Mouse (Mus musculus): ENCODE data around the gene D10Jhu81e. TPM values are rescaled to one million over a fixed set of nuclear protein-coding genes. Genes with fewer than 3 reads are reported as not detected.
"Not testable (repeated sequence)": the region's sequence is repeated elsewhere in the genome, so short reads cannot be mapped to it uniquely, and the experiment has no call there.

The D10Jhu81e gene
- 34.7 and 34.8 TPM in 2 replicates for polyA plus RNA-seq (2015; fragmentation: Nextera tagmentation; extraction: Ambion mirVana)

- no peaks in the 10 kb centered on the region for H3K27me3 ChIP-seq
- H3K27ac ChIP-seq, result peak within 1 kb of the TSS; percentile 44; the same call in 1 of the 2 replicates
- peaks cover 15% of the 10 kb centered on the region for H3K4me1 ChIP-seq
- 2% methylated on average over 50 of the region's 50 CpGs for WGBS
- peaks cover 76% of the 10 kb centered on the region for H3K36me3 ChIP-seq
- H3K4me3 ChIP-seq, result peak within 1 kb of the TSS; percentile 91
- ATAC-seq (ENCODE audit: low FRiP score, low read depth), result peak; percentile 96
- no peaks in the 10 kb centered on the region for H3K9me3 ChIP-seq
- peak within 1 kb of the TSS; percentile 92 for H3K9ac ChIP-seq
- peak within 1 kb of the TSS; percentile 92 for H3K4me2 ChIP-seq (replicated peaks)
These were observed at the start of gene D10Jhu81e for GRCm38 (mm10) chr10:78169281-78170042. TSS of gene D10Jhu81e (minus strand) at chr10:78169782.

- H3K27me3 ChIP-seq, result no peaks in the 10 kb centered on the region
- no peak overlapping the region for H3K4me3 ChIP-seq
- no peak overlapping the region for H3K9ac ChIP-seq
- H3K9me3 ChIP-seq, result no peaks in the 10 kb centered on the region
- ATAC-seq (ENCODE audit: low FRiP score, low read depth), result no peak
- H3K4me2 ChIP-seq (replicated peaks), result no peak overlapping the region
- H3K36me3 ChIP-seq, result peaks cover 95% of the 10 kb centered on the region
- no peaks in the 10 kb centered on the region for H3K4me1 ChIP-seq
- H3K27ac ChIP-seq, result no peak overlapping the region
- WGBS, result 81% methylated on average over 6 of the region's 6 CpGs
These were observed 49.0 kb upstream of the D10Jhu81e start for GRCm38 (mm10) chr10:78218576-78218975.

DNA sequence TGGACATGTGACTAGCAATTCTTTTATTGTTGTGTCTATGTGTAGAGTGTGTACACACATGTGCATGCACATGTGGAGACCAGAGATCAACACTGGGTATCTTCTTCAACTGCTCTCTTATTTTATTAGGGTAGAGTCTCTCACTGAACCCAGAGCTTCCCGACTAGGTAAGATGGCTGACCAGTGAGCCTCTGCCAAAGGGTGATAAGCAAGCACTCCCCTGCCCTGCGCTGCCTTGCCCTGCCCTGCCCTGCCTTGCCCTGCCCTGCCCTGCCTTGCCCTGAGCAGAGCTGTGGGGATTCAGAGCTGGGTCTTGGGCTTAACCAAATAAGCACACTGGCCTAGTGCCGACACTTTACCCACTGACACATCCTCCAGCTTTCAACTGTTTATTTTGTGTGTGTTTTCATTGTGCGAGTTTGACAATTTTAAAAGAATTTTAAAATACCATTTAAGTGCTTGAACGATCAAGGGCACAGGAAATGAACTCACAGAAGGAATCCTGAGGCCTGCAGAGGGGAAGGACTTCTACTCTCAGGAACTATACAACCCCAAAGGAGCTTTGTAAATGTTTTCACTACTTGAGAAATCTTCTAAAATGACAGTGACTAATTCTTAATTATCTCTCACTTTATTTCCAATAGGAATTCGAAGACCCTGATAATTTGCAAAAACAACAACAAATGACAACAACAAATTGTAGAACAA, 46.9 kb upstream of the D10Jhu81e start:
- H3K4me3 ChIP-seq, result no peak overlapping the region
- WGBS, result 87% methylated on average over 6 of the region's 6 CpGs
- peaks cover 97% of the 10 kb centered on the region for H3K36me3 ChIP-seq
- H3K27me3 ChIP-seq, result no peaks in the 10 kb centered on the region
- H3K27ac ChIP-seq, result no peak overlapping the region
- no peaks in the 10 kb centered on the region for H3K4me1 ChIP-seq
- H3K9ac ChIP-seq, result no peak overlapping the region
- ATAC-seq (ENCODE audit: low FRiP score, low read depth), result no peak
- no peaks in the 10 kb centered on the region for H3K9me3 ChIP-seq
- no peak overlapping the region for H3K4me2 ChIP-seq (replicated peaks)

- Histone ChIP-seq H3K4me3 (no peak overlapping the region), H3K4me2 (replicated peaks) (no peak overlapping the region), H3K9me3 (no peaks in the 10 kb centered on the region), H3K36me3 (peaks cover 98% of the 10 kb centered on the region), H3K27me3 (no peaks in the 10 kb centered on the region), H3K9ac (no peak overlapping the region), H3K27ac (no peak overlapping the region), H3K4me1 (no peaks in the 10 kb centered on the region)
- ATAC-seq (ENCODE audit: low FRiP score, low read depth), result no peak
- 90% methylated on average over 9 of the region's 9 CpGs for WGBS
These were observed 44.8 kb upstream of the D10Jhu81e start for GRCm38 (mm10) chr10:78214371-78214770.

- H3K27ac ChIP-seq, result no peak overlapping the region
- no peak for ATAC-seq (ENCODE audit: low FRiP score, low read depth)
- peaks cover 97% of the 10 kb centered on the region for H3K36me3 ChIP-seq
- H3K4me2 ChIP-seq (replicated peaks), result no peak overlapping the region
- no peaks in the 10 kb centered on the region for H3K9me3 ChIP-seq
- H3K4me1 ChIP-seq, result no peaks in the 10 kb centered on the region
- no peak overlapping the region for H3K4me3 ChIP-seq
- WGBS, result 76% methylated on average over 6 of the region's 6 CpGs
- H3K27me3 ChIP-seq, result no peaks in the 10 kb centered on the region
- no peak overlapping the region for H3K9ac ChIP-seq
These were observed 41.7 kb upstream of the D10Jhu81e start for GRCm38 (mm10) chr10:78211311-78211710.

DNA sequence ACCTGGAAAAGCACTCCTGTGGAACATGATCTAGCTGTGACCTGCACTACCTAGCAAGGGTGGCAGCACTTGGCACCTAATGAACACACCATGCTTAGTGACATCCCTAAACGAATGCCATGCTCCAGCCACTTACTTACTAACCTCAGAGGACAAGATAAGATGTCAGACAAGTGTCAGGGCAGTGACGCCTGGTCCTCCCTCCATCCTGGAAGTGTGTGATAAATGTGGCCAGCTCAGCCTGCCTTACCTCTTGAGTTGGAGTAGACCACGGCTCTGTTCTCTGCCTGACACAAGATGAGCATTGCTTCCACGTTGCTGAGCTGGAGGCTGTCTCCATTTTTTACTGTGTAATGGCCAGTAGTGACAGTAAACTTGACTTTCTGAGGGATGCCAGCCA, 31.6 kb upstream of the D10Jhu81e start:
- no peak overlapping the region for H3K9ac ChIP-seq
- no peak overlapping the region for H3K4me3 ChIP-seq
- no peaks in the 10 kb centered on the region for H3K9me3 ChIP-seq
- peaks cover 96% of the 10 kb centered on the region for H3K36me3 ChIP-seq
- no peak for ATAC-seq (ENCODE audit: low FRiP score, low read depth)
- H3K4me2 ChIP-seq (replicated peaks), result no peak overlapping the region
- H3K4me1 ChIP-seq, result no peaks in the 10 kb centered on the region
- WGBS, result 92% methylated on average over 4 of the region's 4 CpGs
- H3K27me3 ChIP-seq, result no peaks in the 10 kb centered on the region
- H3K27ac ChIP-seq, result no peak overlapping the region

GRCm38 (mm10) chr10:78192933-78193332, 23.4 kb upstream of the D10Jhu81e start:
- WGBS, result 92% methylated on average over 5 of the region's 5 CpGs
- H3K4me1 ChIP-seq, result no peaks in the 10 kb centered on the region
- peaks cover 100% of the 10 kb centered on the region for H3K36me3 ChIP-seq
- no peak for ATAC-seq (ENCODE audit: low FRiP score, low read depth)
- H3K4me3 ChIP-seq, result no peak overlapping the region
- no peak overlapping the region for H3K4me2 ChIP-seq (replicated peaks)
- H3K27me3 ChIP-seq, result no peaks in the 10 kb centered on the region
- H3K27ac ChIP-seq, result no peak overlapping the region
- no peaks in the 10 kb centered on the region for H3K9me3 ChIP-seq
- no peak overlapping the region for H3K9ac ChIP-seq

DNA sequence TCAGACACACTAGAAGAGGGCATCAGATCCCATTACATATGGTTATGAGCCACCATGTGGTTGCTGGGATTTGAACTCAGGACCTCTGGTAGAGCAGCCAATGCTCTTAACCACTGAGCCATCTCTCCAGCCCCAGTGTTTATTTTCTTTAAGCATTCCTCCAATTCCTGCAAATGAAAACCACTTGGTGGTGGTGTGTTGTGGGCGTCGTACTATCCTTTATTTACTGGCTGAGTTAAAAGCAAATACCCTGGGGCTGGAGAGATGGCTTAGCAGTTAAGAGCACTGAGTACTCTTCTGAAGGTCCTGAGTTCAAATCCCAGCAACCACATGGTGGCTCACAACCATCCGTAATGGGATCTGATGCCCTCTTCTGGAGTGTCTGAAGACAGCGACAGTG, 16.5 kb upstream of the D10Jhu81e start:
- not testable (repeated sequence) for H3K9me3 ChIP-seq; H3K9ac ChIP-seq; H3K4me2 ChIP-seq (replicated peaks); ATAC-seq (ENCODE audit: low FRiP score, low read depth); H3K27ac ChIP-seq; H3K27me3 ChIP-seq; H3K4me1 ChIP-seq; H3K4me3 ChIP-seq
- 93% methylated on average over 4 of the region's 4 CpGs for WGBS
- H3K36me3 ChIP-seq, result peaks cover 64% of the 10 kb centered on the region

- peak overlapping the region; percentile 74 for H3K4me3 ChIP-seq
- peaks cover 64% of the 10 kb centered on the region for H3K36me3 ChIP-seq
- peak overlapping the region; percentile 77; the same call in 1 of the 2 replicates for H3K27ac ChIP-seq
- H3K4me1 ChIP-seq, result peaks cover 8% of the 10 kb centered on the region
- whole genome bisulfite sequencing, result 14% methylated on average over 9 of the region's 9 CpGs
- H3K9me3 ChIP-seq, result no peaks in the 10 kb centered on the region
- H3K9ac ChIP-seq, result peak overlapping the region; percentile 57; the same call in 1 of the 2 replicates
- H3K4me2 ChIP-seq (replicated peaks), result peak overlapping the region; percentile 91
- ATAC-seq (ENCODE audit: low FRiP score, low read depth), result peak; percentile 37
- no peaks in the 10 kb centered on the region for H3K27me3 ChIP-seq
These were observed 15.8 kb upstream of the D10Jhu81e start for GRCm38 (mm10) chr10:78185381-78185725.

- peak; percentile 97 for ATAC-seq (ENCODE audit: low FRiP score, low read depth)
- H3K4me1 ChIP-seq, result peaks cover 8% of the 10 kb centered on the region
These were observed 15.2 kb upstream of the D10Jhu81e start, which contains the start of gene Pwp2 for GRCm38 (mm10) chr10:78184531-78185380. TSS of gene Pwp2 (minus strand) at chr10:78185149.

GRCm38 (mm10) chr10:78183577-78183976, 14.0 kb upstream of the D10Jhu81e start:
- no peak overlapping the region for H3K27ac ChIP-seq
- ATAC-seq (ENCODE audit: low FRiP score, low read depth), result no peak
- peaks cover 64% of the 10 kb centered on the region for H3K36me3 ChIP-seq
- no peaks in the 10 kb centered on the region for H3K9me3 ChIP-seq
- peaks cover 8% of the 10 kb centered on the region for H3K4me1 ChIP-seq
- no peak overlapping the region for H3K9ac ChIP-seq
- no peaks in the 10 kb centered on the region for H3K27me3 ChIP-seq
- 75% methylated on average over 3 of the region's 3 CpGs for WGBS
- H3K4me2 ChIP-seq (replicated peaks), result peak overlapping the region; percentile 91; the same call in 1 of the 2 replicates
- H3K4me3 ChIP-seq, result no peak overlapping the region

More at GRCm38 (mm10) chr10:78184531-78185380, 15.2 kb upstream of the D10Jhu81e start, which contains the start of gene Pwp2:
- Histone ChIP-seq H3K27ac (peak within 1 kb of the TSS; percentile 77; the same call in 1 of the 2 replicates), H3K27me3 (no peaks in the 10 kb centered on the region), H3K4me2 (replicated peaks) (peak within 1 kb of the TSS; percentile 91), H3K9me3 (no peaks in the 10 kb centered on the region), H3K4me3 (peak within 1 kb of the TSS; percentile 74), H3K9ac (peak within 1 kb of the TSS; percentile 72), H3K36me3 (peaks cover 64% of the 10 kb centered on the region)
- 2% methylated on average over 47 of the region's 47 CpGs for WGBS

Measured in limb, embryonic 13.5 days (tissue).